Mouse (Mus musculus) mouse embryonic stem cell (cell line): ENCODE data around the gene Scn1b.

Experiments used
- in situ Hi-C, 2 experiments: fragments of 300-500 bp; cut with MboI; formaldehyde crosslinking; loops; 1 replicate in 1 of 2; 3 replicates in 1 of 2; pipeline ENCODE4 v1.14.3; 2019 to 2020; ENCODE audit warnings: low sequenced_read_pairs in 2 of 2, low pct_unique_long_range_greater_than_20kb in 1 of 2, mixed read lengths in 1 of 2; ENCODE audit not compliant: unreplicated experiment in 1 of 2

Scn1b gene

GRCm38 (mm10) chr7:31126851-31127724, at the start of gene Scn1b:
Gene Scn1b (minus strand): TSS chr7:31127003.
- in situ Hi-C loops, result no loop called here

- in situ Hi-C loops, result loop anchor here in 1 of 2 experiments (5.0 kb wide), 2 partner anchors 33 to 73 kb away; no protein-coding TSS in a partner anchor
Observed at GRCm38 (mm10) chr7:31175096-31175495, 48.3 kb upstream of the Scn1b start.

- in situ Hi-C loops, result no loop called here
Observed at GRCm38 (mm10) chr7:31174466-31174865, 47.7 kb upstream of the Scn1b start.

GRCm38 (mm10) chr7:31172238-31172637, 45.4 kb upstream of the Scn1b start:
- in situ Hi-C loops, result no loop called here

- in situ Hi-C loops, result no loop called here
Observed at GRCm38 (mm10) chr7:31170520-31170919, 43.7 kb upstream of the Scn1b start.

GRCm38 (mm10) chr7:31168412-31168811, 41.6 kb upstream of the Scn1b start:
- in situ Hi-C loops, result no loop called here

GRCm38 (mm10) chr7:31164748-31165147, 37.9 kb upstream of the Scn1b start:
- in situ Hi-C loops, result no loop called here

GRCm38 (mm10) chr7:31163666-31164577, 37.1 kb upstream of the Scn1b start:
- in situ Hi-C loops, result no loop called here

GRCm38 (mm10) chr7:31162324-31162723, 35.5 kb upstream of the Scn1b start:
- in situ Hi-C loops, result no loop called here

GRCm38 (mm10) chr7:31161831-31162230, 35.0 kb upstream of the Scn1b start:
- in situ Hi-C loops, result no loop called here

- in situ Hi-C loops, result no loop called here
Observed at GRCm38 (mm10) chr7:31161246-31161645, 34.4 kb upstream of the Scn1b start.

GRCm38 (mm10) chr7:31160763-31161162, 34.0 kb upstream of the Scn1b start:
- in situ Hi-C loops, result no loop called here

- in situ Hi-C loops, result no loop called here
Observed at GRCm38 (mm10) chr7:31156034-31156928, 29.5 kb upstream of the Scn1b start.

GRCm38 (mm10) chr7:31155296-31156033, 28.7 kb upstream of the Scn1b start, which contains the start of gene Gramd1a:
Gene Gramd1a (minus strand): TSS chr7:31155896.
- in situ Hi-C loops, result no loop called here

- in situ Hi-C loops, result no loop called here
Observed at GRCm38 (mm10) chr7:31153536-31154320, 26.9 kb upstream of the Scn1b start.

GRCm38 (mm10) chr7:31151301-31152241, 24.8 kb upstream of the Scn1b start:
- in situ Hi-C loops, result no loop called here
